Mouse (Mus musculus) left cerebral cortex, adult 2 months (tissue): ENCODE measurements at regions not wholly inside any gene's neighbourhood (a gene's known extent, or its start where the extent isn't known, plus 50 kb on each side); places are given as distances from the start of the nearest gene placed in this dataset.
A peak's percentile ranks its signal among the peaks of the same experiment; 100 is the strongest.

Experiments
- DNase-seq, 2 experiments: peaks; one replicate each; pipeline ENCODE4 v3.0.0; 2021 to 2022; ENCODE audit warnings: low spot score in 2 of 2, mixed read lengths in 1 of 2; ENCODE audit errors: extremely low spot score in 1 of 2
- H3K27ac ChIP-seq: fragments of 200-600 bp; 2 replicates; pipeline ENCODE4 v1.8.1; 2022
- H3K4me3 ChIP-seq: fragments of 200-600 bp; 2 replicates; pipeline ENCODE4 v1.8.1; 2022
- CTCF ChIP-seq: fragments of 200-600 bp; IDR thresholded peaks from 2 replicates; pipeline ENCODE4 v1.8.1; 2022; ENCODE audit warnings: antibody characterized with exemption, mild to moderate bottlenecking, moderate library complexity
- intact Hi-C: fragments of 180-260 bp; cut with DNase I; formaldehyde crosslinking; loops from one replicate; pipeline ENCODE4 v1.15.1; 2025

- TF ChIP-seq CTCF = no peak
- no peak for DNase-seq
- intact Hi-C loops = no loop called here
- Histone ChIP-seq H3K27ac (no peak overlapping the region), H3K4me3 (no peak overlapping the region)
Observed at GRCm38 (mm10) chr9:62590407-62591195, 53.8 kb upstream of the Coro2b start.

DNA sequence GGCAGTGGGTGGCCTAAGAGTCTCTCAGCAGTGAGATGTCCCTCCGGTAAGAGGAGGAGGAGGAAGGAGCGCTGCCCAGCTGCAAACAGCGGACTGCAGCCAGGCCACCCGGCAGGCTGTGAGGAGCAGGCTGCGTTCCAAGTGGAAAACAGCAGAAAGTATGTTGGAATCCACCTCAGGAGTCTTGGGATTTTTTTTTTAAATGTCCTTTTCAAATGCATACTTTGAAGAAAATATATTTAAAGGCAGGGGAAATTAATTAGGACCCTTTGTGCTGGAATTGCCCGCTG, 54.3 kb upstream of the Coro2b start:
- no peak for TF ChIP-seq CTCF
- intact Hi-C loops = no loop called here

GRCm38 (mm10) chr9:62598056-62598455, 61.2 kb upstream of the Coro2b start:
- Histone ChIP-seq H3K4me3 (no peak overlapping the region), H3K27ac (no peak overlapping the region)
- intact Hi-C loops = no loop called here
- peak; percentile 20 to 46 for DNase-seq
- no peak for TF ChIP-seq CTCF

More for the DNA sequence above, 54.3 kb upstream of the Coro2b start:
- no peak overlapping the region for H3K27ac ChIP-seq
- no peak for DNase-seq
- no peak overlapping the region for H3K4me3 ChIP-seq

GRCm38 (mm10) chr9:62598956-62599355, 62.1 kb upstream of the Coro2b start:
- Histone ChIP-seq H3K4me3 (no peak overlapping the region), H3K27ac (no peak overlapping the region)
- no peak for TF ChIP-seq CTCF
- DNase-seq = peak; percentile 4 to 5
- intact Hi-C loops = no loop called here

DNA sequence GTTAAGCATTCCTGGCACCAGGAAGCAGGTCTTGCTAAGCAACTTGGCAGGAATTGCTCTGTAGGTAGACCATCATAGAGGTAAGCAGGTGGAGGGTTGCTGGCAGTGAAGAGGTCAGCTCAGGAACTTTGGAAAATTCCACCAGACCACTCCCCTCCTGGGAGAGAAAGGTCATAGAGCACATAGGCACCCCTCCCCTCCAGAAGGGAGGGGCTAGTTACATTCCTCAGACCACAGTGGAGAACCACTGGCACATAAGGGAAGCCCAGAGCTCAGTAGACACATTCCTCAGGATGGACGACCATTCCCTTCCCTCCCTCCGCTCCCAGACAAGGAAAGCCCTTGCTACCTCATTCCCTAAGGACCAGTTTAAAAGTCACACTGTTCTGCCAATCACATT, 67.1 kb upstream of the Itga11 start:
- no peak for DNase-seq
- Histone ChIP-seq H3K27ac (no peak overlapping the region), H3K4me3 (no peak overlapping the region)
- TF ChIP-seq CTCF = no peak
- intact Hi-C loops = loop anchor here (10.0 kb wide), 1 partner anchor 46 kb away; no protein-coding TSS in a partner anchor

DNA sequence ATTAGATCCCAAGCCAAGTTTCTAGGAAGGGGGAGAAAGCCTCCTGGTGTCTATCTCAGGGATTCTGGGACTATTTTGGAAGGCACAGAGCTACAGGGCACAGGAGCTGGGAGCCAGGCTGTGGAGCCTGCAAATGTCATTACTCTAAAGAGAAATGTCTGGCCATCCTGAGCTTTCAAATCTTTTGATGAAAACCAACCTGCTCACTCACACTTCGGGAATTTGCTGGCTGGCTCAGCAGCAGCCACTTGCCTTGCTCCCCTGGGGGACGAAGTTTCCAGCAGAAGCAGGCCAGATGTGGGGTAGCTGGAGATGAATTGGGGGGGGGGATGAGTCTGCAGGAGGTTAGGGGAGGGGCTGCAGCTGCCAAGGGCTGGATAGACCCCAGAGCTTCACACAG, 66.2 kb upstream of the Itga11 start:
- no peak for DNase-seq
- intact Hi-C loops = loop anchor here (10.0 kb wide), 1 partner anchor 47 kb away; no protein-coding TSS in a partner anchor
- H3K4me3 ChIP-seq = no peak overlapping the region
- no peak overlapping the region for H3K27ac ChIP-seq
- no peak for TF ChIP-seq CTCF

GRCm38 (mm10) chr9:62613053-62613452, 64.6 kb upstream of the Itga11 start:
- TF ChIP-seq CTCF = no peak
- intact Hi-C loops = loop anchor here (10.0 kb wide), 1 partner anchor 48 kb away; no protein-coding TSS in a partner anchor

DNA sequence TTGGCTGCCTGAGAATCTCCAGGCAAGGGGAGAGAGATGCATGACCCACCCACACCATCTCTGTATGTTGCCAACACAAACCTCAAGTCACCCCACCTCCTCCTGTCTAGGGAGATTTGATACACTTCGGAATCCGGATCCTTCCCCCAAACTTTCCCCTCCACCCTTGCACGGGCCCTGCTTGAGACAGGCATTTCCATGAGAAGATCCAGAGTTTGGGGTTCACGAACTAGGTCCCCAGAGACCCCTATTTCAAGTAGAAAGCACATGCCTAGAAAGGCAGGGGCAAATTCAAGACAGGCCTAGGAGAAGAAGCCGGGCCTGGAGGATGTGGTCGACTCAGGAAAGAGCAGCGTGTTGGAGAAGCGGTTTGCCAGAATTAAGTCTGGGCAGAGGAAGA, 63.8 kb upstream of the Itga11 start:
- TF ChIP-seq CTCF = no peak
- Histone ChIP-seq H3K27ac (no peak overlapping the region), H3K4me3 (no peak overlapping the region)
- no peak for DNase-seq
- intact Hi-C loops = loop anchor here (10.0 kb wide), 1 partner anchor 49 kb away; no protein-coding TSS in a partner anchor

More at GRCm38 (mm10) chr9:62613053-62613452, 64.6 kb upstream of the Itga11 start:
- H3K4me3 ChIP-seq = no peak overlapping the region
- DNase-seq = no peak
- H3K27ac ChIP-seq = no peak overlapping the region

DNA sequence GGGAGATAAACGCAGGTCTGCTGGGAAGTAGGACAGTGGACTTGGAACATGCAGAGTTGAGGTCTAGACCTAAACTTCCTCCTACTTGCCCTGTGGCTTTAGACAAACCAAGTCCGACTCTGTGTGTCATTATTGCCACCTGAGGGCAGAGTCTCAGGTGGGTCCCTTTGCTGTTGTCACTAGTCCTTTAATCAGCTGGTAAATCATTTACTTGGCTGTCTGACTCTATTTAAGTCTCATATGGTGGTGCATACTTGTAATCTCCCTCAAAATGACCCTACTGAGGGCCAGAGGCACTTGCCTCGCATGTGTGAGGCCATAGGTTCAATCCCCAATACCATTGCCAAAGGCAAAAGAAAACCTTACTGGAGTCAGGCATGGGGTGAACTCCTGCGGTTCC, 62.7 kb upstream of the Itga11 start:
- no peak overlapping the region for H3K27ac ChIP-seq
- TF ChIP-seq CTCF = no peak
- DNase-seq = no peak
- intact Hi-C loops = loop anchor here (10.0 kb wide), 1 partner anchor 50 kb away; no protein-coding TSS in a partner anchor
- H3K4me3 ChIP-seq = no peak overlapping the region

DNA sequence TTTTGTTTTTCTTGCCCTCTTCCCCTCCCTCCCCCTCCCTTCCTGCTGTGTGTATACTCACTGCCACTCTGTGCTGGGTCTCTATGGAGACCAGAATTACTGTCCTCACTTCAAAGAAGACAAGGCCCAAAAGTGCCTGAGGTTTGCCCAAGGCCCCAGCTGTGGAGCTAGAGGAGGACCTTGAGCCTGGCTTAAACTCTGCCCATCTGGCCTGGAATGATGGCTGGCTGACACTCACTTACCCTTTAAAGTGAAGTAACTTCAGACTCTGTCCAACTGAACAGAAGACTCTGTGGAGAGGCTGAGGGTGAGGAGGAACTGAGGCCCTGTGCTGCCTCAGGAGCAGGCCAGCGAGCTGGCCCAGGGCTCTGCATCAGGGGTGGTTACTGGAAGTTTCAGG, 61.8 kb upstream of the Itga11 start:
- no peak overlapping the region for H3K4me3 ChIP-seq
- TF ChIP-seq CTCF = no peak
- intact Hi-C loops = loop anchor here (10.0 kb wide), 1 partner anchor 51 kb away; no protein-coding TSS in a partner anchor
- H3K27ac ChIP-seq = no peak overlapping the region
- no peak for DNase-seq

DNA sequence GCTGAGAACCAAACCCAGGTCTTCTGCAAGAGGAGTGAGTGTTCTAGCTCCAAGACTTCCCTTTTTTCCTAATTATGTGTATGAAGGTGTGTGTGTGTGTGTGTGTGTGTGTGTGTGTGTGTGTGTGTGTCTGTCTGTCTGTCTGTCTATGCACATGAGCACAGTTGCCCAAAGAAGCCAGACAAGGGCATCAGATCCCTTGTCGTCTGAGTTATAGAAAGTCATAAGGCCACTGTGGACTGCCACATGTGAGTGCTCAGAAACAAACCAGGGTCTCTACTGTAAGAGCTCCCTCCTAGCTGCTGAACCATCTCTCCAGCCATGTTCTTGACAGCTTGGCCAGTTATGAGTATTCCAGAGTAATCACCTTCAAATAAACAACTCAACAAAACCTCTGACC, 58.6 kb upstream of the Itga11 start:
- Histone ChIP-seq H3K27ac (no peak overlapping the region), H3K4me3 (no peak overlapping the region)
- DNase-seq = no peak
- intact Hi-C loops = loop anchor here (10.0 kb wide), 1 partner anchor 54 kb away; no protein-coding TSS in a partner anchor
- no peak for TF ChIP-seq CTCF

DNA sequence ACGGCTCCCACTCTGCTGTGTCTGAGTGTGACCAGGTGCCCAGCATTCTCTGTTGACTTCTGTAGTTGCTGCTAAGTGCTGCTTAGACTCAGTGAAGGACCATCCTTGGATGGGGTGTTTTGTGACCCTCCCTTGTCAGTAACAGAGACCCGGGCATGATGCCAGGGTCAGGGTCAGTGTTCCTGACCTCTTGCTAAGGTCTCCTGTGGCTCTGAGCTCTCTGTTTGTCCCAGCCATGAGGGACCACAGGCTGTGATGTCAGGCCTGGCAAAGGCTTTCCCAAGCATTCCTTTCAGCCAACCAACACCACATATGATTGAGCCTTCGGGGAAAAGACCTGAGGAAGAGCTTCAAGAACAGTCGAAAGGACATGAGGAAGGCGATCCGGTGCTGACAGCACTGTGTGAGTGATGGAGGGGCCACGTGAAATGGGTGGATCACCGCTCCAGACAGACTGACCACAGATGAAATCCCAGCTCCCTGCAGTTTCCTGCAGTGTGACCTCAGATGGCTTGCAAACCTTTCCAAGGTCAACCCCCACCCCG, 56.7 kb upstream of the Itga11 start:
- no peak for DNase-seq
- Histone ChIP-seq H3K4me3 (no peak overlapping the region), H3K27ac (no peak overlapping the region)
- no peak for TF ChIP-seq CTCF
- intact Hi-C loops = loop anchor here (5.0 kb wide), 2 partner anchors 101 to 156 kb away; no protein-coding TSS in a partner anchor
